Mouse (Mus musculus): Measurements from ENCODE around the gene Tomm7.

GRCm38 (mm10) chr5:23814841-23815240, 29.1 kb downstream of the Tomm7 start:
- TF ChIP-seq CTCF (IDR thresholded peaks at IDR 0.05; ENCODE audit: borderline replicate concordance, extremely low read depth, insufficient read depth, insufficient read length): no peak
- TF ChIP-seq POLR2A (IDR thresholded peaks at IDR 0.05; ENCODE audit: borderline replicate concordance, extremely low read depth, insufficient read depth, insufficient read length, poor library complexity, severe bottlenecking): no peak
